In genomic region chr1:40624954-40625353, GRCm38 (mm10) we compare ENCODE assay signal across 22 mouse cellular contexts. TPM values are rescaled to one million over a fixed set of nuclear protein-coding genes. Genes with fewer than 3 reads are reported as not detected.
"Had no signal": no experiment of that assay in that cellular context is flagged by ENCODE, and none has a peak within 500 bp of the region (broad histone marks: within the 10 kb centered on the region; RNA-seq: fewer than 3 reads in every experiment).

No protein-coding gene starts in this region.

- H3K36me3 ChIP-seq: midbrain, embryonic 10.5 days; midbrain, embryonic 12.5 days; neural tube, embryonic 13.5 days; neural tube, embryonic 15.5 days had no signal

- ATAC-seq: midbrain, embryonic 16.5 days had no signal

- H3K4me1 ChIP-seq: midbrain, embryonic 12.5 days; neural tube, embryonic 13.5 days; neural tube, embryonic 15.5 days had no signal

- DNase-seq: lung, embryonic 14.5 days; lung, postnatal 10 days; lung, postnatal 4 days; midbrain, embryonic 14.5 days; retina, postnatal 1 day; right cerebral cortex, adult 18-20 months; right cerebral cortex, postnatal 25 days; right cerebral cortex, postnatal 4 days; spleen, adult 18-20 months; thymus, adult 18-20 months; thymus, postnatal 14 days; thymus, postnatal 36 days had no signal

- H3K9me3 ChIP-seq: midbrain, embryonic 10.5 days; midbrain, embryonic 12.5 days; neural tube, embryonic 13.5 days; neural tube, embryonic 15.5 days had no signal

- H3K4me2 ChIP-seq: lung, embryonic 14.5 days; midbrain, embryonic 12.5 days; neural tube, embryonic 13.5 days; neural tube, embryonic 15.5 days had no signal

- H3K4me3 ChIP-seq: midbrain, embryonic 10.5 days; midbrain, embryonic 12.5 days; myocyte; neural tube, embryonic 13.5 days; neural tube, embryonic 15.5 days had no signal

- H3K27me3 ChIP-seq: midbrain, embryonic 12.5 days; neural tube, embryonic 13.5 days; neural tube, embryonic 15.5 days had no signal

- H3K9ac ChIP-seq: lung, embryonic 14.5 days; midbrain, embryonic 12.5 days; neural tube, embryonic 13.5 days; neural tube, embryonic 15.5 days had no signal

- H3K27ac ChIP-seq: midbrain, embryonic 10.5 days; midbrain, embryonic 12.5 days; neural tube, embryonic 13.5 days; neural tube, embryonic 15.5 days had no signal

RNA-seq across cellular contexts. Expression of gene Slc9a4, which starts 45.1 kb away (rescaled TPM):
- total RNA-seq: megakaryocyte-erythroid progenitor cell, adult 5-6 weeks had no signal
- polyA plus RNA-seq: lung, embryonic 14.5 days; lung, embryonic 16.5 days; midbrain, embryonic 10.5 days; midbrain, embryonic 12.5 days; midbrain, embryonic 14.5 days; midbrain, embryonic 16.5 days; neural tube, embryonic 11.5 days; small intestine, adult 2 months had no signal

RNA-seq across cellular contexts. Expression of gene Slc9a2, which starts 55.4 kb away (rescaled TPM):
- polyA plus RNA-seq: lung, embryonic 14.5 days; neural tube, embryonic 11.5 days had no signal
